Mouse (Mus musculus) neural tube, embryonic 14.5 days (tissue): ENCODE measurements around the gene Hist1h4f. TPM values are rescaled to one million over a fixed set of nuclear protein-coding genes. Genes with fewer than 3 reads are reported as not detected.
"Not testable (repeated sequence)": the region's sequence is repeated elsewhere in the genome, so short reads cannot be mapped to it uniquely, and the experiment has no call there.

Experiments used
- ATAC-seq: fragments of 200-750 bp; cut with Nextera tagmentation; 2 replicates; pipeline ENCODE4 v1.8.0; 2017; ENCODE audit warnings: low read depth, mild to moderate bottlenecking, moderate TSS enrichment, moderate library complexity
- H3K27ac ChIP-seq: fragments of 300-500 bp; sonication (generic); 2 replicates; pipeline ENCODE4 v1.5.1; 2014; ENCODE audit warnings: low read depth, mild to moderate bottlenecking, control low read depth, low read length, moderate library complexity, mixed read lengths
- H3K27me3 ChIP-seq: fragments of 300-500 bp; sonication (generic); 2 replicates; pipeline ENCODE4 v1.6.1; 2014; ENCODE audit warnings: low read length; ENCODE audit not compliant: control insufficient read depth, insufficient read depth
- H3K36me3 ChIP-seq: fragments of 300-500 bp; sonication (generic); 2 replicates; pipeline ENCODE4 v1.6.1; 2014; ENCODE audit warnings: low read length, mixed read lengths; ENCODE audit not compliant: control insufficient read depth, insufficient read depth
- H3K4me1 ChIP-seq: fragments of 300-500 bp; sonication (generic); 2 replicates; pipeline ENCODE4 v1.6.1; 2014; ENCODE audit warnings: low read length; ENCODE audit not compliant: control insufficient read depth, insufficient read depth
- H3K4me2 ChIP-seq: fragments of 300-500 bp; sonication (generic); 2 replicates; pipeline ENCODE4 v1.6.1; 2014; ENCODE audit warnings: mild to moderate bottlenecking, low read depth, low read length, control low read depth
- H3K4me3 ChIP-seq: fragments of 300-500 bp; sonication (generic); 2 replicates; pipeline ENCODE4 v1.5.1; 2014; ENCODE audit warnings: low read depth, low read length, control low read depth, mixed read lengths
- H3K9ac ChIP-seq: fragments of 300-500 bp; sonication (generic); replicated peaks from 2 replicates; pipeline ENCODE4 v1.6.1; 2014; ENCODE audit warnings: low read depth, mild to moderate bottlenecking, control low read depth, low read length, mixed read lengths
- H3K9me3 ChIP-seq: fragments of 300-500 bp; sonication (generic); 2 replicates; pipeline ENCODE4 v1.6.1; 2016; ENCODE audit warnings: low read length; ENCODE audit not compliant: control insufficient read depth
- WGBS: fragments of 180-500 bp; shearing (Covaris S2); extraction: QIAGEN DNeasy Blood & Tissue Kit; methylation state at CpG from one replicate; pipeline ENCODE4 v1.1.7; 2014; 5-methylcytosine and 5-hydroxymethylcytosine counted together
- polyA plus RNA-seq: library from polyadenylated mRNA; unstranded; fragments of >200 nt; fragmentation: Nextera tagmentation; extraction: Ambion mirVana; gene quantifications from 2 replicates; pipeline ENCODE4 v1.2.1, GENCODE M21; 2014

The Hist1h4f gene
- polyA plus RNA-seq, 1 experiment from 2014 or later, result not detected

DNA sequence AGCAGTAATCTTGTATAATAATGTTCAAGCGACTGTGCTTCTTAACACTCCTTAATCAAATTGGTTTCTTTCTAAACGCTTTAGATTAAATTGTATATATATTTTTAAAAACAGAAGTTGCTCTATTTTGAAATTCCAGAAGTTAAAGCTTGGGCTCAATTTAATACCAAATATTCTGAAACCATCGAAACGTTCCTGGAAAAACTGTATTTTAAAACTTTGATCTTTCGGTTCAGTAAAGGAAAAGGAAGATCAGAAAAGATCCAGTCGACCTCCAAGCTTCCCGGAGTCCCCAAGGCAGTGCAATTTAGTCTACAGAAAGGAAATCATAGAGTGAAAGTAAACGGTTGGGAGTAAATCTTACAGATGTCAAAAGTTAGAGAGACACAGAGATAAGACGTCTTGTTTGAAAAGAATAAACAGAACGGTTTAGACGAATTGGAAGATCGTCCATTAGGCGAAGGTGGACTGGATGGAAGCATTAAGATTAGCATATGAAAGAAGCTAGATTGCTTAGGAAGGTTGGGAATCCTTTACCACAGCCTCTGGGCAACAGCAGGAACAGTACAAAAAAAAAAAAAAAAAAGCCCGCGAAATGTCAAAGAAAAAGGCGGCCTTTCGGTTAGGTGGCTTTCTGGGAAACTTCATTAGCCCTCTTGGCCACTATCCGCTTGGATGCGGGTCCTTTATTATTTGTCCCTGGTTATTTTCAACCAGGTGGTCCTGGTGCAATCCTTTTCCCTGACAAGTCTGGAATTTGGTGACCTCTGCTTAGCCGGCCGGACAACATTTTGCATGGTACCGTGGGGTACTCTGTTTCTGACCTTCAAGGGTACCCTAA is 34.9 kb upstream of the Hist1h4f start:
- peak overlapping the region; percentile 46 for H3K4me3 ChIP-seq
- H3K9ac ChIP-seq, result 0 out of 2 replicates have a peak overlapping the region, but pooled peaks have one; percentile 28
- H3K4me2 ChIP-seq, result peak overlapping the region; percentile 62
- H3K4me1 ChIP-seq, result peaks cover 23% of the 10 kb centered on the region
- under 1% methylated on average over 22 of the region's 22 CpGs for WGBS
- no peaks in the 10 kb centered on the region for H3K9me3 ChIP-seq
- no peaks in the 10 kb centered on the region for H3K36me3 ChIP-seq
- no peak for ATAC-seq
- H3K27me3 ChIP-seq, result no peaks in the 10 kb centered on the region
- H3K27ac ChIP-seq, result peak overlapping the region; percentile 55

GRCm38 (mm10) chr13:23585442-23586098 is 34.1 kb upstream of the Hist1h4f start:
- Histone ChIP-seq H3K4me1 (peaks cover 23% of the 10 kb centered on the region), H3K4me2 (peak overlapping the region; percentile 92), H3K27ac (peak overlapping the region; percentile 92), H3K4me3 (peak overlapping the region; percentile 46), H3K9ac (peak overlapping the region; percentile 72)
- H3K9me3 ChIP-seq, H3K27me3 ChIP-seq, H3K36me3 ChIP-seq: not testable (repeated sequence)
- 0% methylated on average over 19 of the region's 36 CpGs for WGBS
- peak; percentile 89 for ATAC-seq

- Histone ChIP-seq H3K36me3 (no peaks in the 10 kb centered on the region), H3K27me3 (no peaks in the 10 kb centered on the region), H3K4me2 (peak overlapping the region; percentile 92), H3K9me3 (no peaks in the 10 kb centered on the region), H3K9ac (peak overlapping the region; percentile 72), H3K4me3 (peak overlapping the region; percentile 46), H3K4me1 (peaks cover 23% of the 10 kb centered on the region), H3K27ac (peak overlapping the region; percentile 92)
- no peak for ATAC-seq
- WGBS, result under 1% methylated on average over 21 of the region's 21 CpGs
These were observed 33.6 kb upstream of the Hist1h4f start for GRCm38 (mm10) chr13:23585029-23585441.

DNA sequence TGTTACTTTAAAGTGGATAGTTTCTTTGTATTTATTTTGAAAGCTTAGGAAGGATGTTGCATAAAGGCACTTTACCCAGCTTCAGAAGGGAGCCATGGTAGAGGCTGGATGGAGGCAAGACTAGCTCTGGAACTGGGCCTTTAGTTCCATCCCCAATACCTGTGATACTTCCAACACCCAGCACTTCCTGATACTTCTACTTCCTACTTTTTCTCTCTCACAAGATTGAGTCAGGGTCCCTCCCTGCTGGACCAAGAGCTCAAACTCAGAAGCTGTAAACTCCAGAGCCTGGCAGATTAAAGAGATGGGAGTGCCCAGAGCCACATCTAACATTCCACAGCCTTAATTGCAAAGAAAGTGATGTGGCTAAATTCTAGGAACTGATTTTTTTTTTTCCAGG is 32.9 kb upstream of the Hist1h4f start:
- no peak for ATAC-seq
- peak overlapping the region; percentile 46 for H3K4me3 ChIP-seq
- no peaks in the 10 kb centered on the region for H3K9me3 ChIP-seq
- no peaks in the 10 kb centered on the region for H3K36me3 ChIP-seq
- H3K4me2 ChIP-seq, result peak overlapping the region; percentile 92
- no peaks in the 10 kb centered on the region for H3K27me3 ChIP-seq
- H3K27ac ChIP-seq, result peak overlapping the region; percentile 92; the same call in 1 of the 2 replicates
- H3K4me1 ChIP-seq, result peaks cover 23% of the 10 kb centered on the region
- H3K9ac ChIP-seq, result peak overlapping the region; percentile 72; the same call in 1 of the 2 replicates

GRCm38 (mm10) chr13:23583387-23584068 is 32.1 kb upstream of the Hist1h4f start:
- no peak overlapping the region for H3K9ac ChIP-seq
- H3K27me3 ChIP-seq, result no peaks in the 10 kb centered on the region
- peaks cover 23% of the 10 kb centered on the region for H3K4me1 ChIP-seq
- H3K9me3 ChIP-seq, result no peaks in the 10 kb centered on the region
- no peak overlapping the region for H3K27ac ChIP-seq
- no peak overlapping the region for H3K4me2 ChIP-seq
- ATAC-seq, result no peak
- H3K4me3 ChIP-seq, result no peak overlapping the region
- no peaks in the 10 kb centered on the region for H3K36me3 ChIP-seq

DNA sequence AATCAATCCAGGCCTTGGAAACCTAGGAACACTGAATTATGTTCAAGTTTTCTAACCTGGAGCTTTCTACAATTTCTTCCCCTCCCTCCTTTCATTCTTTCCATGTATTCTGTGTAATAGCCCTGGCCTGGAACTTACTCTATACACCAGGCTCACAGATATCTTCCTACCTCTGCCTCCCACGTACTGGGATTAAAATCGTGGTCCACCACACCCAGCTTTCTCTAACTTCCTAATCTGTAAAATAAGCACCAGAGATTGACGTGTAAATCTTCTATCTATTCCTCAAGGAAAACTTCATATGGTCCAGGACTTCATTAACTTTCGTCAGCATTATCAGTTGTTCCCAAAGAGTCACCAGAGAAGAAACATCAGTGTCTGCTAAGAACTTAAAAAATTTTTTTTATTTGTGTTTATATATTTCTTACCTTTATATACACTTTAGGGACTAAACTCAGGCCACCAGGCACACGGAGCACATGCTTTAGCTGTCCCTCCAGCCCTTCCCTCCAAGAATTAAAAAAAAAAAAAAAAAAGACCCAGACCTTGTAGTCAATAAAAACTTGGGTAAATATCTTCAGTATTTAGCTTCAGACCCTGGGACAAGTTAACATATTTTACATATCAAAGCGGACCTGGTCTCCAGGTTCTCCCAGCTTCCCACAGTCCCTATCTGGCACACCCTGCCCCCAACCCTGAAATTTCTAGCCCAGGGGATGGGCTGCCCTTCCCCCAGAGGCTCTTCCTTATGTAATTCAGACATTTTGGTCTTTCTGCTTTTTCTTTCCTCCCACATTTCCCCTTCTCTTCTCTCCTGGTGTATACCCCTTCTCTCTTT is 31.0 kb upstream of the Hist1h4f start:
- H3K27ac ChIP-seq, result peak overlapping the region; percentile 41
- WGBS, result 5% methylated on average over 6 of the region's 6 CpGs
- no peaks in the 10 kb centered on the region for H3K9me3 ChIP-seq
- H3K27me3 ChIP-seq, result no peaks in the 10 kb centered on the region
- H3K4me2 ChIP-seq, result peak overlapping the region; percentile 92
- peak overlapping the region; percentile 52 for H3K9ac ChIP-seq
- H3K4me3 ChIP-seq, result peak overlapping the region; percentile 43
- no peaks in the 10 kb centered on the region for H3K36me3 ChIP-seq
- no peak for ATAC-seq
- H3K4me1 ChIP-seq, result peaks cover 23% of the 10 kb centered on the region

- WGBS, result under 1% methylated on average over 43 of the region's 43 CpGs
These were observed 30.2 kb upstream of the Hist1h4f start, which contains the start of gene Hist1h4d for GRCm38 (mm10) chr13:23581408-23582218. Hist1h4d (plus strand) TSS chr13:23581598.

GRCm38 (mm10) chr13:23577835-23578234 is 26.4 kb upstream of the Hist1h4f start:
- Histone ChIP-seq H3K4me1 (peaks cover 31% of the 10 kb centered on the region), H3K9ac (no peak overlapping the region), H3K36me3 (no peaks in the 10 kb centered on the region), H3K9me3 (no peaks in the 10 kb centered on the region), H3K4me3 (no peak overlapping the region), H3K27me3 (no peaks in the 10 kb centered on the region), H3K4me2 (no peak overlapping the region), H3K27ac (no peak overlapping the region)
- WGBS, result 95% methylated on average over 1 of the region's 1 CpGs
- no peak for ATAC-seq

More at GRCm38 (mm10) chr13:23581408-23582218, 30.2 kb upstream of the Hist1h4f start, which contains the start of gene Hist1h4d:
- no peaks in the 10 kb centered on the region for H3K36me3 ChIP-seq
- peak; percentile 92 for ATAC-seq
- peak within 1 kb of the TSS; percentile 92 for H3K4me2 ChIP-seq
- peak within 1 kb of the TSS; percentile 43 for H3K4me3 ChIP-seq
- peak within 1 kb of the TSS; percentile 52 for H3K9ac ChIP-seq
- H3K4me1 ChIP-seq, result peaks cover 26% of the 10 kb centered on the region
- no peaks in the 10 kb centered on the region for H3K27me3 ChIP-seq
- H3K9me3 ChIP-seq, result no peaks in the 10 kb centered on the region
- H3K27ac ChIP-seq, result peak within 1 kb of the TSS; percentile 41
